In genomic region chr1:120115671-120116081, GRCm38 (mm10) we compare ENCODE assay signal across 9 mouse cellular contexts. TPM values are rescaled to one million over a fixed set of nuclear protein-coding genes. Genes with fewer than 3 reads are reported as not detected.
DNase-seq lines count a peak whose midpoint lies in the region; ATAC-seq lines count a peak whose summit lies in the region.
"Had no signal": no experiment of that assay in that cellular context is flagged by ENCODE, and none has a peak within 500 bp of the region (broad histone marks: within the 10 kb centered on the region; RNA-seq: fewer than 3 reads in every experiment).

No protein-coding gene starts in this region.

- DNase-seq in adrenal gland, adult 8-10 months: peak; percentile 71
- DNase-seq in heart, postnatal 36 days: peak; percentile 76 to 77
- peak; percentile 65 to 90 for DNase-seq in left cerebral cortex, adult 8-10 months (ENCODE audit: low spot score in 2 of 2)
- peak; percentile 59 for DNase-seq in right cerebral cortex, postnatal 25 days
- no peak for DNase-seq in urinary bladder, postnatal 10 days (ENCODE audit: low spot score)
- DNase-seq in spleen, postnatal 36 days (ENCODE audit: low spot score in 2 of 2): no peak

- ATAC-seq in frontal cortex, adult (ENCODE audit: low TSS enrichment): peak; percentile 71

- intact Hi-C loops in heart, postnatal 36 days (cut with DNase I): no loop called here

- H3K27ac ChIP-seq in brown adipose tissue, adult 24 weeks (replicated peaks; ENCODE audit: low read depth, low read length): peak overlapping the region; percentile 86
- H3K27ac ChIP-seq: liver, embryonic 14.5 days had no signal

- peaks cover 7% of the 10 kb centered on the region for H3K4me1 ChIP-seq in brown adipose tissue, adult 24 weeks (ENCODE audit: control insufficient read depth, insufficient read depth, insufficient read length, low read length)

- H3K4me3 ChIP-seq in brown adipose tissue, adult 24 weeks (ENCODE audit: insufficient read depth, low read depth, low read length): no peak overlapping the region

RNA-seq across cellular contexts. Expression of gene Dbi, which starts 5.2 kb away (rescaled TPM):
- total RNA-seq in adrenal gland, adult 8-10 months (2022): 100 to 1,000 TPM; 667 to 804 (median 753) TPM
- polyA plus RNA-seq in brown adipose tissue, adult 24 weeks (2012; ENCODE audit: insufficient read depth, insufficient read length, missing spikeins): 8,737 and 9,357 TPM in 2 replicates
- total RNA-seq in heart, postnatal 36 days (2021): 100 to 1,000 TPM; 268 to 306 TPM
- total RNA-seq in left cerebral cortex, adult 8-10 months (2022): 100 to 1,000 TPM; 223 to 389 (median 294) TPM

RNA-seq across cellular contexts. Expression of gene 3110009E18Rik, which starts 5.3 kb away (rescaled TPM):
- total RNA-seq in adrenal gland, adult 8-10 months (2022): 10 to 100 TPM in 3 of 4 experiments, 1 to 10 TPM in 1; 8.8 to 14.1 (median 11.2) TPM
- polyA plus RNA-seq in brown adipose tissue, adult 24 weeks (2012; ENCODE audit: insufficient read depth, insufficient read length, missing spikeins): 3.3 and 8.9 TPM in 2 replicates
- total RNA-seq in heart, postnatal 36 days (2021): 1 to 10 TPM; 4.3 to 7.5 TPM
- total RNA-seq in left cerebral cortex, adult 8-10 months (2022): 1 to 10 TPM; 4.8 to 7.3 (median 6.0) TPM

RNA-seq across cellular contexts. Expression of gene Tmem37, which starts 41.8 kb away (rescaled TPM):
- total RNA-seq in adrenal gland, adult 8-10 months (2022): 10 to 100 TPM in 2 of 4 experiments, 1 to 10 TPM in 2; 8.7 to 21.2 (median 14.5) TPM
- polyA plus RNA-seq in brown adipose tissue, adult 24 weeks (2012; ENCODE audit: insufficient read depth, insufficient read length, missing spikeins): 53.3 and 66.7 TPM in 2 replicates
- total RNA-seq in heart, postnatal 36 days (2021): 1 to 10 TPM; 5.4 to 8.8 TPM
- 1 to 10 TPM; 1.3 to 2.6 (median 2.2) TPM for total RNA-seq in left cerebral cortex, adult 8-10 months (2022)

Comparison
In these comparisons a context has a peak if more than half of its experiments do, and no peak if none do; other contexts are left out.
1. DNase-seq: peak in adrenal gland, adult 8-10 months (single experiment), heart, postnatal 36 days (2 of 2), left cerebral cortex, adult 8-10 months (2 of 2) and right cerebral cortex, postnatal 25 days (single experiment); none in urinary bladder, postnatal 10 days (single experiment) and spleen, postnatal 36 days (0 of 2).